Mouse (Mus musculus) small intestine, adult 2 months (tissue): ENCODE data around the gene Cks2. TPM values are rescaled to one million over a fixed set of nuclear protein-coding genes. Genes with fewer than 3 reads are reported as not detected.

Experiments used
- H3K27ac ChIP-seq: fragments of 200-500 bp; 2 replicates; pipeline ENCODE4 v1.5.1; 2012; ENCODE audit warnings: low read depth, low read length, control low read depth, inconsistent platforms; ENCODE audit not compliant: insufficient read depth
- H3K27me3 ChIP-seq: fragments of 200-500 bp; 2 replicates; pipeline ENCODE4 v1.6.1; 2012; ENCODE audit warnings: mild to moderate bottlenecking, moderate library complexity, low read length, inconsistent platforms; ENCODE audit not compliant: control insufficient read depth, insufficient read depth
- H3K36me3 ChIP-seq: fragments of 200-500 bp; 2 replicates; pipeline ENCODE4 v1.6.1; 2012; ENCODE audit warnings: mild to moderate bottlenecking, low read length, control low read depth, inconsistent platforms; ENCODE audit not compliant: control insufficient read depth, insufficient read depth
- H3K4me1 ChIP-seq: fragments of 200-500 bp; 2 replicates; pipeline ENCODE4 v1.6.1; 2012; ENCODE audit warnings: low read length, inconsistent platforms, mixed read lengths; ENCODE audit not compliant: control insufficient read depth, insufficient read depth, insufficient read length
- H3K4me3 ChIP-seq: fragments of 200-500 bp; 2 replicates; pipeline ENCODE4 v1.5.1; 2012; ENCODE audit warnings: low read depth, mild to moderate bottlenecking, control low read depth, inconsistent platforms, low read length, moderate library complexity
- CTCF ChIP-seq: fragments of 200-500 bp; IDR thresholded peaks from 2 replicates; pipeline ENCODE4 v1.5.1; 2012; ENCODE audit warnings: low read depth, mild to moderate bottlenecking, control low read depth, inconsistent platforms, low read length, moderate library complexity, mixed read lengths; ENCODE audit not compliant: insufficient replicate concordance, insufficient read length; ENCODE audit errors: extremely low read depth
- POLR2A ChIP-seq: fragments of 200-500 bp; IDR thresholded peaks from 2 replicates; pipeline ENCODE4 v1.6.1; 2012; ENCODE audit warnings: low read depth, mild to moderate bottlenecking, control low read depth, inconsistent platforms, low read length, moderate library complexity
- WGBS: fragments of 180-500 bp; shearing (Covaris S2); methylation state at CpG from one replicate; pipeline ENCODE4 v1.1.7; 2018; 5-methylcytosine and 5-hydroxymethylcytosine counted together
- polyA plus RNA-seq: library from polyadenylated mRNA; depleted of rRNA; stranded (reverse); fragments of >200 nt; gene quantifications from 2 replicates; pipeline ENCODE4 v1.2.3, GENCODE M21; 2012

Gene Cks2
- polyA plus RNA-seq, 1 experiment: 32.5 TPM

DNA sequence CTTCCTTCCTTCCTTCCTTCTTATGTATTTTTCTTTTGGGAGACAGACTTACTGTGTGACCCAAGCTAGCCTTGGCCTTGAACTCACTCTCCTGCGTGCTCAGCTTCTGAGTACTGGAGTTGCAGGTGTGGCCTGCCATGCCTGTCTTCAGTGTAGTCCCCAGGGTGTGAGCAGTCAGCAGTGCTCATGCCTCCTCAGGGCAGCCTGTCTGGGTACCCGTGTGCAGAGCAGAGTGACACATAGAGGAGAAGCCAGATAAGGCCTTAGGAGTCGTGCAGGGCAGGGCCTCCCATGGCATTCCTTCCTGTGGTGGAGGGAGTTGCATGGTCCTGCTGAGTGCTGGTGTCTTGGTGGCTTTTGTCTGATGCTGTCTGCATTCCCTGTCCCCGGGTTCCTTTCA is 34.3 kb downstream of the Cks2 start:
- no peak overlapping the region for H3K27ac ChIP-seq
- H3K27me3 ChIP-seq: no peaks in the 10 kb centered on the region
- WGBS: 75% methylated on average over 4 of the region's 4 CpGs
- H3K36me3 ChIP-seq: peaks cover 75% of the 10 kb centered on the region
- no peak overlapping the region for H3K4me3 ChIP-seq
- no peaks in the 10 kb centered on the region for H3K4me1 ChIP-seq
- no peak for TF ChIP-seq CTCF
- TF ChIP-seq POLR2A: no peak

DNA sequence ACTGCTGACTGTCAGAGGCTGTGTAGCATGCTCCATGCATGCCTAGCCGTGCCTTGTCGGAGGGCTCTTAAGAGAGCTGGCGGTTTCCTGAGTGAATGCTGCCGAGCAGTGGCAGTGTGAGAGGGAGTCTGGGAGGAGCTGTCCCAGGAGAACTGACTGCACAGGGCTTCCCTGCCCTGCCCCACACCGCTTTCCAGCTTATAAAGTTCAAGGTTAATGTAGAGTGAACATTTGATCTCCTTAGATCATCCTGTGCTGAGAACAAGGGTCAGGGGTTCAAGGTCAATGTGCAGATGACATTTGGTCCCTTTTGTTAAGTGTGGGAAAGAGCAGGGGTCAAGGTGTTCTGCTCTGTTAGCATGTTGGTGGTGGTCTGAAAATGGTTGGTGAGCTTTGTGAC is 36.0 kb downstream of the Cks2 start:
- H3K36me3 ChIP-seq: peaks cover 77% of the 10 kb centered on the region
- H3K4me1 ChIP-seq: peaks cover 7% of the 10 kb centered on the region; the same call in 1 of the 2 replicates
- no peak overlapping the region for H3K4me3 ChIP-seq
- H3K27me3 ChIP-seq: no peaks in the 10 kb centered on the region
- WGBS: 86% methylated on average over 5 of the region's 5 CpGs
- no peak for TF ChIP-seq POLR2A
- TF ChIP-seq CTCF: no peak
- no peak overlapping the region for H3K27ac ChIP-seq

- Histone ChIP-seq H3K4me1 (peaks cover 7% of the 10 kb centered on the region; the same call in 1 of the 2 replicates), H3K27ac (no peak overlapping the region), H3K27me3 (no peaks in the 10 kb centered on the region), H3K4me3 (no peak overlapping the region), H3K36me3 (peaks cover 75% of the 10 kb centered on the region)
- 95% methylated on average over 8 of the region's 8 CpGs for WGBS
- TF ChIP-seq CTCF (no peak), POLR2A (no peak)
Observed at GRCm38 (mm10) chr13:51681634-51682033, 36.6 kb downstream of the Cks2 start.

DNA sequence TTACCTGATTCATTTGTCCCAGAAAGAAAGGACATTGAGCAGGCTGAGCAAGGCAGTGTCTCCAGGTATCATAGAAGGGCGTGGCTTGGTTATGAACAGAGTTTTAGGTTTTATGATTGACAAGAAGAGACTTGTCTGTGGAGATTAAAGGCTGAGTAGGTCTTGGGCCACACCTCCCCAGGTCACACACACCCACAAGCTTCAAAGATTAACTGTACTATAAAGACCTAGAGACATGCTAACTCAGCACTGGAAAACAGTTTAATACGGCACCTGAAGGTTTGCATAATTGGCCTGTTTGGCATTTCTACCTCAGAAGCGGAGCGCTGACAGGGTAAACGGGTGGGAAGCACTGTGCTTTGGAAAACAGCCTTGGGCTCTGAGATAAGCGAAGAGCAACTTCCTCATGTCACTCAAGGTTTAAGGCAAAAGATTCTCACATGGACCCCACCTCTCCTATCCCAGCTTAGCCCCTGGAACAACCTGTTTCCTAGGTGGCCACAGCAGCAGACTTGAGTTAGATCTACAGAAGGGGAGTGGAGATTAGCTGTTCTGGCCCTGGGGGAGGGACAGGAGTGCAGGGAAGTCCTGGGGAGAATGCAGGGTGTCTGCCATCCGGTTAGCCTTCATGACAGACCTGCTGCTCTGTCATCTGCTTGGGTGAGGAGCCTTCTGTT is 40.4 kb downstream of the Cks2 start:
- H3K27me3 ChIP-seq: no peaks in the 10 kb centered on the region
- TF ChIP-seq CTCF (no peak), POLR2A (no peak)
- H3K4me1 ChIP-seq: peaks cover 7% of the 10 kb centered on the region; the same call in 1 of the 2 replicates
- H3K36me3 ChIP-seq: peaks cover 57% of the 10 kb centered on the region
- H3K27ac ChIP-seq: no peak overlapping the region
- no peak overlapping the region for H3K4me3 ChIP-seq
- 73% methylated on average over 7 of the region's 7 CpGs for WGBS

GRCm38 (mm10) chr13:51686966-51687365 is 41.9 kb downstream of the Cks2 start:
- no peak for TF ChIP-seq CTCF
- no peak for TF ChIP-seq POLR2A
- WGBS: 94% methylated on average over 5 of the region's 5 CpGs
- peaks cover 43% of the 10 kb centered on the region for H3K36me3 ChIP-seq

DNA sequence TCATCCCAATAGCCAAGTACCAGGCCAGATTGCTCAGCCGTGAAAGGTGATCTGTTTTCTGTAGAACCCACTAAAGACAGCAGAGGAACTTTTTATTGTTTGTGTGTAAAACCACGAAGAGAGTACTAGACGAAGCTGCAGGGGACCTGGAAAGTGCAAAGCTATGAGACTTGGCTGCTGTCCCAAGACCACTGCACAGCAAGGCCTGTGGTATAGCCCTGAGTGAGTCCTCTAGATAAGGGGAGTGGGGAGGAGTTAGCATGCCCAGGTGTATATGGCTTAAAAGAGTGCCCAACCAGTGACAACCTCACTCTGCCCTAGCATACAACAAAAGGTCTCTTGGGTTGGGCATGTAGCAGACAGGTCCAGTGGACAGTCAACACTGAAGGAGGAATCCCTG is 43.7 kb downstream of the Cks2 start:
- TF ChIP-seq POLR2A: no peak
- no peak overlapping the region for H3K27ac ChIP-seq
- H3K27me3 ChIP-seq: no peaks in the 10 kb centered on the region
- H3K36me3 ChIP-seq: peaks cover 29% of the 10 kb centered on the region
- 67% methylated on average over 3 of the region's 3 CpGs for WGBS
- no peak overlapping the region for H3K4me3 ChIP-seq
- peaks cover 7% of the 10 kb centered on the region; the same call in 1 of the 2 replicates for H3K4me1 ChIP-seq

More at GRCm38 (mm10) chr13:51686966-51687365, 41.9 kb downstream of the Cks2 start:
- H3K4me1 ChIP-seq: peaks cover 7% of the 10 kb centered on the region; the same call in 1 of the 2 replicates
- no peak overlapping the region for H3K27ac ChIP-seq
- H3K4me3 ChIP-seq: no peak overlapping the region
- H3K27me3 ChIP-seq: no peaks in the 10 kb centered on the region

DNA sequence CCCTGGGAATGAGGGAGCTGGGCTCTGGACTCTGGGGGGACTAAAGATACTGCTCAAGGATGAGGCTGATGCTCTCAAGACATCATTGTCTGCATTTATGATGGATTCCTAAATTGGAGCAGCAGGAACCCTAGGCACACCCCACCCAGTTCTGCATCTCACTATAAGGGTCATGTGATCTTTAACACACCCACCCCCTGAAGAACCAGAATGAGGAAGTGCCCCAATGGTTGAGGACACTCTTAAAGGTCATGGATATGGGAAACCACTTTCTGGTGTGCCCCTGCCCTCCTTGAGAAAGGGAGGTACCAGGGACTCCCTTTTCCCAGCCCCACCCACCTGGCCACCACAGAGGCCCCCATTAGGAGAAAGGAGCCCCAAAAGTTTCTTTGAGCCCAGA is 51.4 kb downstream of the Cks2 start:
- Histone ChIP-seq H3K27me3 (no peaks in the 10 kb centered on the region), H3K27ac (no peak overlapping the region), H3K36me3 (no peaks in the 10 kb centered on the region; the same call in 1 of the 2 replicates), H3K4me1 (0 out of 2 replicates have a peak, but pooled peaks cover 3% of the 10 kb centered on the region), H3K4me3 (no peak overlapping the region)
- TF ChIP-seq POLR2A (no peak), CTCF (no peak)
